Mouse (Mus musculus): Measurements from ENCODE around the gene Csnk1g1.

The Csnk1g1 gene

GRCm38 (mm10) chr9:66068056-66068455 lies 159.3 kb downstream of the Csnk1g1 start:
- DNase-seq (ENCODE audit: low read depth): no peak

- DNase-seq (ENCODE audit: low read depth): no peak
Measured at GRCm38 (mm10) chr9:66068971-66069391, 160.3 kb downstream of the Csnk1g1 start.

GRCm38 (mm10) chr9:66069583-66069982 lies 160.9 kb downstream of the Csnk1g1 start, which contains the start of gene Snx22:
Gene Snx22 (minus strand): TSS chr9:66069719.
- DNase-seq (ENCODE audit: low read depth): peak; percentile 83

- no peak for DNase-seq (ENCODE audit: low read depth)
Measured at GRCm38 (mm10) chr9:66070151-66070550, 161.4 kb downstream of the Csnk1g1 start.

- DNase-seq (ENCODE audit: low read depth): no peak
Measured at GRCm38 (mm10) chr9:66072754-66073153, 164.0 kb downstream of the Csnk1g1 start.

GRCm38 (mm10) chr9:66078072-66078471 lies 169.3 kb downstream of the Csnk1g1 start:
- DNase-seq (ENCODE audit: low read depth): no peak

GRCm38 (mm10) chr9:66078493-66078892 lies 169.8 kb downstream of the Csnk1g1 start:
- no peak for DNase-seq (ENCODE audit: low read depth)

GRCm38 (mm10) chr9:66080804-66081459 lies 172.2 kb downstream of the Csnk1g1 start:
- DNase-seq (ENCODE audit: low read depth): no peak

- DNase-seq (ENCODE audit: low read depth): no peak
Measured at GRCm38 (mm10) chr9:66081999-66082398, 173.3 kb downstream of the Csnk1g1 start.

GRCm38 (mm10) chr9:66084171-66084570 lies 175.4 kb downstream of the Csnk1g1 start:
- no peak for DNase-seq (ENCODE audit: low read depth)

- no peak for DNase-seq (ENCODE audit: low read depth)
Measured at GRCm38 (mm10) chr9:66087062-66087461, 178.3 kb downstream of the Csnk1g1 start.

GRCm38 (mm10) chr9:66088411-66088810 lies 179.7 kb downstream of the Csnk1g1 start:
- DNase-seq (ENCODE audit: low read depth): peak; percentile 33

- DNase-seq (ENCODE audit: low read depth): no peak
Measured at GRCm38 (mm10) chr9:66090593-66091244, 182.0 kb downstream of the Csnk1g1 start.

- DNase-seq (ENCODE audit: low read depth): no peak
Measured at GRCm38 (mm10) chr9:66091327-66092231, 182.9 kb downstream of the Csnk1g1 start.

- DNase-seq (ENCODE audit: low read depth): no peak
Measured at GRCm38 (mm10) chr9:66092664-66093063, 183.9 kb downstream of the Csnk1g1 start.
